Mouse (Mus musculus) liver, adult 2 months (tissue): ENCODE data around the gene Pigl. TPM values are rescaled to one million over a fixed set of nuclear protein-coding genes. Genes with fewer than 3 reads are reported as not detected.

ENCODE experiments used
- DNase-seq: peaks from one replicate; pipeline ENCODE4 v3.0.0-alpha.2; 2011; ENCODE audit warnings: low read depth, low spot score; ENCODE audit errors: extremely low read depth
- H3K27ac ChIP-seq: fragments of 200-500 bp; replicated peaks from 2 replicates; pipeline ENCODE4 v1.5.1; 2012; ENCODE audit warnings: low read depth, mild to moderate bottlenecking, control low read depth, inconsistent platforms, low read length; ENCODE audit not compliant: insufficient read depth
- H3K27me3 ChIP-seq: fragments of 200-500 bp; 2 replicates; pipeline ENCODE4 v1.6.1; 2012; ENCODE audit warnings: mild to moderate bottlenecking, moderate library complexity, low read length, inconsistent platforms; ENCODE audit not compliant: control insufficient read depth, insufficient read depth
- H3K36me3 ChIP-seq: fragments of 200-500 bp; 2 replicates; pipeline ENCODE4 v1.6.1; 2012; ENCODE audit warnings: low read length, inconsistent platforms; ENCODE audit not compliant: control insufficient read depth, insufficient read depth
- H3K4me1 ChIP-seq: fragments of 200-500 bp; 2 replicates; pipeline ENCODE4 v1.6.1; 2011; ENCODE audit warnings: low read length; ENCODE audit not compliant: control insufficient read depth, insufficient read depth
- H3K4me3 ChIP-seq: fragments of 200-500 bp; 2 replicates; pipeline ENCODE4 v1.5.1; 2011; ENCODE audit warnings: low read depth, mild to moderate bottlenecking, control low read depth, low read length, moderate library complexity; ENCODE audit not compliant: insufficient read depth
- H3K79me2 ChIP-seq: fragments of 200-500 bp; 2 replicates; pipeline ENCODE4 v1.6.1; 2012; ENCODE audit warnings: inconsistent platforms, mild to moderate bottlenecking, low read length, moderate library complexity; ENCODE audit not compliant: control insufficient read depth, insufficient read depth
- H3K9ac ChIP-seq: fragments of 200-500 bp; 2 replicates; pipeline ENCODE4 v1.6.1; 2012; ENCODE audit warnings: low read depth, mild to moderate bottlenecking, control low read depth, inconsistent platforms, low read length
- CTCF ChIP-seq: fragments of 200-500 bp; IDR thresholded peaks from 2 replicates; pipeline ENCODE4 v1.5.1; 2011; ENCODE audit warnings: low read depth, low read length, control low read depth
- POLR2A ChIP-seq: fragments of 200-500 bp; IDR thresholded peaks from 2 replicates; pipeline ENCODE4 v1.6.1; 2011; ENCODE audit warnings: low read length, control low read depth; ENCODE audit not compliant: insufficient read depth; ENCODE audit errors: extremely low read depth
- WGBS: fragments of 180-500 bp; shearing (Covaris S2); methylation state at CpG from one replicate; pipeline ENCODE4 v1.1.7; 2018; 5-methylcytosine and 5-hydroxymethylcytosine counted together
- polyA plus RNA-seq: library from polyadenylated mRNA; depleted of rRNA; stranded (reverse); fragments of >200 nt; gene quantifications from 2 replicates; pipeline ENCODE4 v1.2.3, GENCODE M21; 2012
- total RNA-seq: library from RNA; depleted of rRNA; stranded (reverse); fragments of >200 nt; gene quantifications from 2 replicates; pipeline ENCODE4 v1.2.3, GENCODE M21; 2014

The Pigl gene
- total and polyA plus RNA-seq, 2 experiments: 1.5 to 3.6 TPM

DNA sequence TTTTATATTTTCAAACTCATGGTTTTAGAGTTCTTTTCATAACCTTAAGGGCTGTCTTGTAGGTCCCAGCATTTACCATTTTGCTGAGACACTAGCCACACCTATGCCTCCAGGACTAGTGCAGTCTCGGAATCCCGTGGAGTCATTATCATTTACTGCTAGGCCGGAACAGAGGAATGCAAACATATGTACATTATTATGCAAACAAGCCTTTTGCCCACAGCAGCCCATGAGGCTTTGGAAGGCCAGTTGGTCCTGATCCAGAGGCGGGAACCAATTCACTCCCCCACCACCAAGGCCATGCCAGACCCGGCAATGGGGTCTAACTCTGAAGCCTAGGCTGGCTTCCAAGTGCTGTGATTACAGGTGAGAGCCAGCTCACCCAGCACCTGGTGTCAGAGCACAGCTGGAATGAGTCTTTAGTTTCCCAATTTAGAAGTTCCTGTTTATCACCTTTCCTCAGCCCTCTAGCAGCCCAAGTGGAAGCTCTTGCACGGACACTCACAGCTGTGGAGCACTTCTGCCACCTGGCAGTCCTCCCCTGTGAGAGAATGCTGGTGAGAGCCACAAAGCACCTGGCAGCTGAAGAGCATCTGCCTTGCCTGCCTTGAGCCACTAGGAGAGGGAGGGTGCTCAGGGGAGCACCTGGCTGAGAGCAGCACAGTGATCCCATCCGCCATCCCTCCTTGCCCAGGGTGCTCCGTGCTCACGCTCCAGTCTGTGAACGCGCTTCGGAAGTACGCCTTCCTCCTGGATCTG is 53.4 kb downstream of the Pigl start:
- Histone ChIP-seq H3K27me3 (no peaks in the 10 kb centered on the region), H3K27ac (no peak overlapping the region), H3K9ac (no peak overlapping the region), H3K79me2 (no peaks in the 10 kb centered on the region), H3K4me3 (no peak overlapping the region), H3K36me3 (no peaks in the 10 kb centered on the region), H3K4me1 (no peaks in the 10 kb centered on the region)
- no peak for DNase-seq
- TF ChIP-seq POLR2A: no peak
- no peak for TF ChIP-seq CTCF
- WGBS: 91% methylated on average over 13 of the region's 13 CpGs

GRCm38 (mm10) chr11:62512529-62513080 is 54.3 kb downstream of the Pigl start:
- no peaks in the 10 kb centered on the region for H3K27me3 ChIP-seq
- H3K4me3 ChIP-seq: no peak overlapping the region
- no peaks in the 10 kb centered on the region for H3K4me1 ChIP-seq
- DNase-seq: no peak
- H3K36me3 ChIP-seq: no peaks in the 10 kb centered on the region
- no peaks in the 10 kb centered on the region for H3K79me2 ChIP-seq
- no peak overlapping the region for H3K27ac ChIP-seq
- no peak for TF ChIP-seq POLR2A
- TF ChIP-seq CTCF: no peak
- WGBS: 94% methylated on average over 8 of the region's 8 CpGs
- H3K9ac ChIP-seq: no peak overlapping the region

DNA sequence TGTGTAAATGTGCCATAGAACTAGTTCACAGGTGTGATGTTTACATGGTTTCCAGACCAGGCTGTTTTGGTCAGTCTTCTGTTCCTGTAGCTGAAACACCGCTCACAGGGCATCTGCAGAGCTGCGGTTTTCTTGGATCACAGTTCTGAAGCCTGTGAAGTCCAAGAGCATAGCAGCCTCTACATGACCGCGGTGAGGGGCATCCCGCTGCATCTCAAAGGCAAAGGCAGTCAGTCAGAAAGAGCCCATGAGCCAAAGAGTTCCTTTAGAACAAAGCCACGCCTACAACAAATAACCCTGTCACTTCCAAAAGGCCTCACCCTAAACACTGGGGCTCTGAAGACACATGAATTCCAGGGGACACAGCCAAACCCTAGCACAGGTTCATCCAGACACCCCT is 55.1 kb downstream of the Pigl start:
- TF ChIP-seq CTCF (no peak), POLR2A (no peak)
- no peaks in the 10 kb centered on the region for H3K27me3 ChIP-seq
- H3K36me3 ChIP-seq: no peaks in the 10 kb centered on the region
- H3K4me3 ChIP-seq: no peak overlapping the region
- H3K4me1 ChIP-seq: no peaks in the 10 kb centered on the region
- WGBS: 86% methylated on average over 6 of the region's 6 CpGs
- no peaks in the 10 kb centered on the region for H3K79me2 ChIP-seq
- no peak for DNase-seq
- H3K27ac ChIP-seq: no peak overlapping the region
- no peak overlapping the region for H3K9ac ChIP-seq

DNA sequence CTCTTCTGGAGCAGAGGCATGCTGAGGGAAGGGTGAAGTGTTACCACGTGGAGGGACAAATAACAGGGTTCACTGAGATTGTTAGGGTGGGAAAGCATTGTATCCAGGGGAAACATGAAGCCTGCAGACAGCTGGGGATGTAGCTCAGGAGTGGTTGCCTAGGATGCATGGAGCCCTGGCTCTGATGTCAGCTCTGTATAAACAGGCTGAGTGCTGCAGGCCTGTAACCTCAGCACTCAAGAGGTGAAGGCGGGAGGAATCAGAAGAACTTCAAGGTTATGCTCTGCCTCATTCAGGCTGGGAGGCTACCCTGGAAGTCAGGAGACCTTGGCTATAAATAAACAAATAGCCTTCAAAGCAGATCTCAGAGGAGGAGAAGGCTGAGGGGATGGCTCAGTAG is 60.7 kb downstream of the Pigl start:
- Histone ChIP-seq H3K9ac (no peak overlapping the region), H3K36me3 (no peaks in the 10 kb centered on the region), H3K79me2 (no peaks in the 10 kb centered on the region), H3K27ac (no peak overlapping the region), H3K4me3 (no peak overlapping the region), H3K4me1 (no peaks in the 10 kb centered on the region), H3K27me3 (no peaks in the 10 kb centered on the region)
- 72% methylated on average over 2 of the region's 2 CpGs for WGBS
- TF ChIP-seq CTCF (no peak), POLR2A (no peak)
- no peak for DNase-seq

DNA sequence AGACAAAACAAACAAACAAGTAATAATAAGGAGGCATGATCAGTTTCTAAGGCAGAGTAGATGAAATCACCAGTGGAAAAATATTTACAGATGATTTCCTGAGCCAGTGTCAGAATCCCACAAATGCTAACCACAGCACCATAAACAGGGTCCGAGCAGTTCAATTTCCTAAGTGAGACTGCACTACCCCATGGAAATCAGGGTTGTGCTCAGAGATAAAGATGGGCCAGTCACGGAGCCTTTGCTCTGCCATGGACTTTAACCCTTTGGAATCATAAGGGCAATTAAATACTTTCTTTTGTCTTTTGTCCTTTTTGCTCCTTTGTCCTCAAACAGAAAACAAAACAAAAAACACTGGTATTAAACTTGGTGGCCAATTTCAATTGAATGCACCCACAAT is 64.0 kb downstream of the Pigl start:
- no peaks in the 10 kb centered on the region; the same call in 1 of the 2 replicates for H3K36me3 ChIP-seq
- DNase-seq: no peak
- H3K27me3 ChIP-seq: no peaks in the 10 kb centered on the region
- no peaks in the 10 kb centered on the region for H3K4me1 ChIP-seq
- 50% methylated on average over 2 of the region's 2 CpGs for WGBS
- H3K4me3 ChIP-seq: no peak overlapping the region
- no peak overlapping the region for H3K27ac ChIP-seq
- no peak for TF ChIP-seq POLR2A
- no peak for TF ChIP-seq CTCF
- no peak overlapping the region for H3K9ac ChIP-seq
- no peaks in the 10 kb centered on the region for H3K79me2 ChIP-seq

DNA sequence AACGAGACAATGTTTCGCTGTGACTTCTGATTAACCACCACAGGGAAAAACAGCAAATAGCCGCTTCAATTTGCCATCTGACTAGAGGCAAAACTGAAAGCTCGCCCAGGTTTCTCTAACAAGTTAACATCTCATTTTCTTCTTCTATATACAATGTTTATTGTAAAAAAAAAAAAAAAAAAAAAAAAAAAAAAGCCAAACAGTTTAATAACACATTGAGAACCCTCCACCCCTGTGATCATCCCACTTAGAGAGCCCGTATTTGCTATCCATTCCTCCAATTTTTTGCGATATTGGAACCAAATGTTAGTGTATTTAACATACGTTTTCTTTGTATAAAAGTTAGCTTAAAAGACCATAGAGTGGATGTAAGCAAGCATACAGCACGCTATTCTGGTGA is 78.8 kb downstream of the Pigl start:
- WGBS: 91% methylated on average over 8 of the region's 8 CpGs
- TF ChIP-seq POLR2A (no peak), CTCF (no peak)
- H3K79me2 ChIP-seq: no peaks in the 10 kb centered on the region; the same call in 1 of the 2 replicates

More for the DNA sequence above, 78.8 kb downstream of the Pigl start:
- no peak overlapping the region for H3K9ac ChIP-seq
- no peaks in the 10 kb centered on the region for H3K27me3 ChIP-seq
- H3K27ac ChIP-seq: no peak overlapping the region
- peaks cover 2% of the 10 kb centered on the region; the same call in 1 of the 2 replicates for H3K4me1 ChIP-seq
- DNase-seq: no peak
- H3K4me3 ChIP-seq: no peak overlapping the region
- peaks cover 15% of the 10 kb centered on the region for H3K36me3 ChIP-seq
